Mouse (Mus musculus): Measurements from ENCODE around the gene Gm28919.
"Not testable (repeated sequence)": the region's sequence is repeated elsewhere in the genome, so short reads cannot be mapped to it uniquely, and the experiment has no call there.

The Gm28919 gene

DNA sequence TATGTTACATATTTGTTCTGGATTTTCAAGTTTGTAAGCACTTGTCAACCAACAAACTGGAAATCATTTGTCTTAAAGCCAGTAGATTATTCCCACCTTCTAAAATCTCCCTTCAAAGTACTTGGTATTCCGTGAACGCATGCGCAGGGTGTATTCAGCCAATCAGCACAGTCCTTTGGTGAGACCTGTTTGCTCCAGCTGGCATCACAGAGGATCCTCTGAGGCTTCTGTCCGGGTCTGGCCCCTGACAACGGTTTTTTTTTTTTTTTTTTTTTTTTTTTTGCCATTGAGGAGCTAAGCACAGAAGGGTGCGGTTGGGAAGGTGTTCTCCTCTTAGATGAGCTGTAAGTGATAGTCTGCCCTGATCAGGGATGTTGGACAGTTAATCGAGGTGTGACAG is at the start of gene Gm28919:
TSS of gene Gm28919 (plus strand) at position 301 of the 400 bp plus-strand sequence.
- DNase-seq (ENCODE audit: low read depth): not testable (repeated sequence)
